ENCODE assay signal across 8 mouse cellular contexts in the genomic region with DNA sequence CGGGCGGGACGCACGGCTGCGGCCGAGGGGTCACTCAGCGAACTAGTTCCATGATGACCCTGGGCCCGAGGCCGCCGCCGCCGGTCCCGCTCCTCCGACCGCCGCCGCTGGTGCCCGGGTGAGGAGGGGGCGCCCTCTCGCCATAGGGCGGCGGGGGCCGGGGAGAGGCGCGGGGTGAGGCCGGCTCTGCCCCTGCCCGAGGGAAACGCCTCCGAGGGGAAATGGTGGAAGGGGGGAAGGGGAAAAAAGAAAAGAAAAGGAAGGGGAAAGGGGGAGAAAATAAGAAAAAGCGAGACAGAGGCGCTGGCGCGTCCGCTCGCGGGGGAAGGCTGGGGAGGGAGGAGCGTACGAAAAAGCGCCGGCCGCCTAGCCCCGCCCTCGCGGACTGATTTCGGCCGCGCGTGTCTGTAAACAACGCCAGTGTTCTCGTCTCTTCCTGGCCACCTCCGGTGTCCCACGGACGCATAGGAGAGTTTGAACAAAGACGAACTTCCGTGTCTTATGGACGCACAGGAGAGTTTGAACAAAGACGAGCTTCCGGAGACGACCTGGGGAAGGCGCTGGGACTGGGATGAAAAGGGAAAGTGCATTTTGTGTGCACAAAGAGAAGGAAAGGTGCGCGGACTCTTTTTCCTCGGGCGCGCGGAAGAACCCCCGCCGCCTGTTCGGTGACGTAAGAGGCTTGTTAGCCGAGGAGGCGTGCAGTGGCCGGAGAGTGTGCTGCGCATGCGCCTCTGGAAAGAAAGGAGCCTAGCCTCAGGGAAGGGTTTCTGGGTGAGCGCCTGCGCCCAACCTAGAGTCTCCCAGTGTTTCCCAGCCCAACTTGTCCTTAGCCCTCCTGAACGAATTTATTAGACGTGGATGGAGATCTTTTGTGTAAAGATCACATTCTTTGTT. TPM values are rescaled to one million over a fixed set of nuclear protein-coding genes. Genes with fewer than 3 reads are reported as not detected.
DNase-seq lines count a peak whose midpoint lies in the region; ATAC-seq and TF ChIP-seq lines count a peak whose summit lies in the region.

Gene Ccni, minus strand, starts transcription at position 387 of the 897 bp plus-strand sequence.
Gene 2010109A12Rik, plus strand, starts transcription at position 410 of the 897 bp plus-strand sequence.

- peaks cover 18% of the 10 kb centered on the region for H3K4me1 ChIP-seq in embryonic facial prominence, embryonic 13.5 days
- H3K4me1 ChIP-seq in heart, adult 2 months (ENCODE audit: control insufficient read depth, insufficient read depth, low read length), result peaks cover 2% of the 10 kb centered on the region
- peaks cover 21% of the 10 kb centered on the region for H3K4me1 ChIP-seq in limb, embryonic 13.5 days
- H3K4me1 ChIP-seq in midbrain, embryonic 16.5 days (ENCODE audit: control insufficient read depth, insufficient read depth, low read length), result peaks cover 29% of the 10 kb centered on the region

- no peak for TF ChIP-seq CTCF in heart, adult 2 months (IDR thresholded peaks at IDR 0.05)

- peak within 1 kb of the TSS; percentile 86 for H3K4me2 ChIP-seq in embryonic facial prominence, embryonic 13.5 days
- peak within 1 kb of the TSS; percentile 84 for H3K4me2 ChIP-seq in limb, embryonic 13.5 days (replicated peaks)
- peak within 1 kb of the TSS; percentile 87 for H3K4me2 ChIP-seq in midbrain, embryonic 16.5 days (ENCODE audit: low read length)

- peak; percentile 94 for DNase-seq in 3134 (ENCODE audit: extremely low read depth, insufficient read length, low spot score)
- peak; percentile 96 for DNase-seq in adrenal gland, postnatal 36 days
- DNase-seq in heart, adult 2 months, result peak; percentile 97 to 98
- DNase-seq in kidney, adult 8-10 months, result peak; percentile 94 to 95
- peak; percentile 94 to 96 for DNase-seq in spleen, postnatal 10 days (ENCODE audit: low spot score in 2 of 2)

- H3K27me3 ChIP-seq in embryonic facial prominence, embryonic 13.5 days, result no peaks in the 10 kb centered on the region
- H3K27me3 ChIP-seq in heart, adult 2 months (ENCODE audit: control insufficient read depth, insufficient read depth, low read length), result no peaks in the 10 kb centered on the region
- no peaks in the 10 kb centered on the region for H3K27me3 ChIP-seq in limb, embryonic 13.5 days
- H3K27me3 ChIP-seq in midbrain, embryonic 16.5 days (ENCODE audit: control insufficient read depth, insufficient read depth, low read depth, low read length), result no peaks in the 10 kb centered on the region

- no peak; the same call in 1 of the 2 replicates for TF ChIP-seq EP300 in heart, adult 2 months (IDR thresholded peaks at IDR 0.05; ENCODE audit: insufficient read depth, low read depth, low read length)

- intact Hi-C loops in heart, adult 2 months (cut with DNase I), result loop anchor here (1.0 kb wide), 1 partner anchor 61 kb away; the partner anchor contains the start of gene Ccng2

- H3K36me3 ChIP-seq in embryonic facial prominence, embryonic 13.5 days, result 0 out of 2 replicates have a peak, but pooled peaks cover 3% of the 10 kb centered on the region
- H3K36me3 ChIP-seq in heart, adult 2 months (ENCODE audit: control insufficient read depth, insufficient read depth, low read length), result peaks cover 10% of the 10 kb centered on the region
- peaks cover 3% of the 10 kb centered on the region; the same call in 1 of the 2 replicates for H3K36me3 ChIP-seq in limb, embryonic 13.5 days
- H3K36me3 ChIP-seq in midbrain, embryonic 16.5 days (ENCODE audit: control insufficient read depth, insufficient read depth, low read length), result no peaks in the 10 kb centered on the region

- H3K79me2 ChIP-seq in heart, adult 2 months (replicated peaks; ENCODE audit: control insufficient read depth, insufficient read depth, low read length), result no peaks in the 10 kb centered on the region; the same call in none of the 2 replicates

- H3K4me3 ChIP-seq in embryonic facial prominence, embryonic 13.5 days, result peak within 1 kb of the TSS; percentile 90
- peak within 1 kb of the TSS; percentile 77 for H3K4me3 ChIP-seq in heart, adult 2 months
- peak within 1 kb of the TSS; percentile 91 for H3K4me3 ChIP-seq in limb, embryonic 13.5 days
- H3K4me3 ChIP-seq in midbrain, embryonic 16.5 days (ENCODE audit: low read depth, low read length), result peak within 1 kb of the TSS; percentile 89

- H3K9me3 ChIP-seq in embryonic facial prominence, embryonic 13.5 days, result no peaks in the 10 kb centered on the region
- no peaks in the 10 kb centered on the region for H3K9me3 ChIP-seq in limb, embryonic 13.5 days
- no peaks in the 10 kb centered on the region for H3K9me3 ChIP-seq in midbrain, embryonic 16.5 days (replicated peaks; ENCODE audit: control insufficient read depth, low read length, poor library complexity, severe bottlenecking)

- peak within 1 kb of the TSS; percentile 98 for H3K9ac ChIP-seq in embryonic facial prominence, embryonic 13.5 days
- peak within 1 kb of the TSS; percentile 99 for H3K9ac ChIP-seq in heart, adult 2 months (ENCODE audit: low read depth, low read length)
- peak within 1 kb of the TSS; percentile 98 for H3K9ac ChIP-seq in limb, embryonic 13.5 days
- peak within 1 kb of the TSS; percentile 93 for H3K9ac ChIP-seq in midbrain, embryonic 16.5 days (ENCODE audit: low read depth, low read length)

- H3K27ac ChIP-seq in embryonic facial prominence, embryonic 13.5 days, result peak within 1 kb of the TSS; percentile 95
- peak within 1 kb of the TSS; percentile 100 for H3K27ac ChIP-seq in heart, adult 2 months
- peak within 1 kb of the TSS; percentile 90 for H3K27ac ChIP-seq in limb, embryonic 13.5 days
- H3K27ac ChIP-seq in midbrain, embryonic 16.5 days (ENCODE audit: low read length), result peak within 1 kb of the TSS; percentile 90

- TF ChIP-seq POLR2A in heart, adult 2 months (IDR thresholded peaks at IDR 0.05; ENCODE audit: insufficient read depth, low read depth, low read length), result peak; percentile 93

- WGBS in embryonic facial prominence, embryonic 13.5 days, result under 1% methylated on average over 77 of the region's 79 CpGs
- under 1% methylated on average over 78 of the region's 79 CpGs for WGBS in heart, adult 2 months
- WGBS in limb, embryonic 13.5 days, result under 1% methylated on average over 78 of the region's 79 CpGs
- 0% methylated on average over 79 of the region's 79 CpGs for WGBS in midbrain, embryonic 16.5 days

- peak; percentile 93 for ATAC-seq in embryonic facial prominence, embryonic 13.5 days (ENCODE audit: insufficient number of reproducible peaks, insufficient read depth, low FRiP score, low TSS enrichment, low read depth)
- ATAC-seq in limb, embryonic 13.5 days (ENCODE audit: low FRiP score, low read depth), result peak; percentile 96
- ATAC-seq in midbrain, embryonic 16.5 days, result peak; percentile 95

RNA-seq across cellular contexts. Expression of gene Ccni, which starts in this region (rescaled TPM):
- total RNA-seq in adrenal gland, postnatal 36 days (2021), result 100 to 1,000 TPM; 213 to 239 TPM
- polyA plus RNA-seq in embryonic facial prominence, embryonic 13.5 days (2015; fragmentation: Nextera tagmentation; extraction: Ambion mirVana), result 119 and 130 TPM in 2 replicates
- total RNA-seq in heart, adult 2 months (2021), result 100 to 1,000 TPM; 147 to 166 TPM
- polyA plus RNA-seq in heart, adult 2 months (2012; rRNA removed), result 56.5 and 119 TPM in 2 replicates
- 114 and 116 TPM in 2 replicates for polyA plus RNA-seq in limb, embryonic 13.5 days (2015; fragmentation: Nextera tagmentation; extraction: Ambion mirVana)
- polyA plus RNA-seq in midbrain, embryonic 16.5 days (2015; fragmentation: Nextera tagmentation; extraction: Ambion mirVana), result 135 and 140 TPM in 2 replicates

RNA-seq across cellular contexts. Expression of gene 2010109A12Rik, which starts in this region (rescaled TPM):
- total RNA-seq in adrenal gland, postnatal 36 days (2021), result 1 to 10 TPM in 1 of 2 experiments, under 1 TPM in 1; 0.86 to 1.5 TPM
- polyA plus RNA-seq in embryonic facial prominence, embryonic 13.5 days (2015; fragmentation: Nextera tagmentation; extraction: Ambion mirVana), result 0.89 and 3.3 TPM in 2 replicates
- total RNA-seq in heart, adult 2 months (2021), result under 1 TPM; 0.57 to 0.59 TPM
- not detected in 2 replicates for polyA plus RNA-seq in heart, adult 2 months (2012; rRNA removed)
- 1.6 and 2.1 TPM in 2 replicates for polyA plus RNA-seq in limb, embryonic 13.5 days (2015; fragmentation: Nextera tagmentation; extraction: Ambion mirVana)
- polyA plus RNA-seq in midbrain, embryonic 16.5 days (2015; fragmentation: Nextera tagmentation; extraction: Ambion mirVana), result 1.2 and 2.2 TPM in 2 replicates

Comparison
In these comparisons a context has a peak if more than half of its experiments do, and no peak if none do; other contexts are left out.
1. Peak in every context shown above with its lines: DNase-seq, ATAC-seq, H3K4me3 ChIP-seq and H3K27ac ChIP-seq.